Mouse (Mus musculus): ENCODE results near the gene Gnptab. TPM values are rescaled to one million over a fixed set of nuclear protein-coding genes. Genes with fewer than 3 reads are reported as not detected.
"Not testable (repeated sequence)": the region's sequence is repeated elsewhere in the genome, so short reads cannot be mapped to it uniquely, and the experiment has no call there.

The Gnptab gene
- polyA plus RNA-seq, 1 experiment from 2014 or later = 9.5 TPM

- Histone ChIP-seq H3K36me3 (no peaks in the 10 kb centered on the region), H3K4me1 (replicated peaks) (no peaks in the 10 kb centered on the region), H3K27ac (no peak overlapping the region), H3K9me3 (no peaks in the 10 kb centered on the region), H3K27me3 (ENCODE audit: insufficient read depth, poor library complexity, severe bottlenecking) (no peaks in the 10 kb centered on the region), H3K4me3 (no peak overlapping the region)
- WGBS = 84% methylated on average over 6 of the region's 6 CpGs
- no peak for DNase-seq (ENCODE audit: low spot score)
Observed at GRCm38 (mm10) chr10:88451990-88452389, 73.1 kb downstream of the Gnptab start.

DNA sequence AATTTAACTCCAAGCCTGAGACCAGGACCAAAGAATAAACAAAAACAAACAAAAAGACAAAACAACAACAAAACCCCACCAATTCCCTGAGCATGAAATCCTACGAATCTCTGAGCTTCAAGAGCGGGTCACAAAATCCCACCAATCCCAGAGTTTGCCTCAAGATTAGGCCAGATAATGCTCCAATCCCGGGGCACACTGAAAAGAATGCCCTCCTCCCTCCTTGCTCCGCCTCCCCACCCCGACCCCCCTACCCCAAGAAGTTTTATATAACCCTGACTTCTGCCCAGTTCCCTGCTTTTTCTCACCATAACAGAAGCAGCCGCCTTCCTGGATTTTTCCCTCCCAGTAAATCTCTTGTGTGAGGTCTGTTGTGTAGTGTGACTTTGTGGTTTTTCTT, 78.9 kb downstream of the Gnptab start:
- WGBS = 50% methylated on average over 6 of the region's 6 CpGs
- H3K9me3 ChIP-seq = peaks cover 10% of the 10 kb centered on the region; the same call in 1 of the 2 replicates
- no peaks in the 10 kb centered on the region for H3K4me1 ChIP-seq (replicated peaks)
- no peak overlapping the region for H3K27ac ChIP-seq
- H3K4me3 ChIP-seq = no peak overlapping the region
- no peaks in the 10 kb centered on the region for H3K27me3 ChIP-seq (ENCODE audit: insufficient read depth, poor library complexity, severe bottlenecking)
- H3K36me3 ChIP-seq = no peaks in the 10 kb centered on the region
- no peak for DNase-seq (ENCODE audit: low spot score)

DNA sequence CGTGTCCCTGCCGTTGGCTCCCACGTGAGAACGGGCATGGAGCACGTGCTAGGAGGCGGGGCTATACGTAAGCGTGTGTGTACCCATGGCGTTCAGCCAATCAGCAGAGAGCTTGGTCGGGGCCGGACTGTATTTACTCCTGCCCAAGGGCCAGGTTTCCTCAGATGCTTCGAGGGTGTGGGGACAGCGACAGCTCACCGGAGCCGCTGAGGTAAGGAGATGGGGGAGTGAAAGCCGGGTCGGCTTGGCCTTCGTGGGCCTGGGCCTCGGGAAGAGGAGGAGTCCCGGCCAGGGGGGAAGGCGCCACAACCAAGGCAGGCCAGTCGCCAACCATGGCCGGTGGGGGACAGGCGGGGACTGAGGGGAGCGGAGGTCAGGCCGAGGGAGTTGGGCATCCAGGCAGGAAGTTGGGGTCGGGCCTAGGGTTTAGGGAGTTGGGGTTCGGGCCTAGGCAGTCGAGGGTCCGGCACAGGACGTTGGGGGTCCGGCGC, 80.6 kb downstream of the Gnptab start, which contains the start of gene Sycp3:
Gene Sycp3 (plus strand): TSS at position 68 of the 491 bp plus-strand sequence.
- WGBS = 81% methylated on average over 33 of the region's 33 CpGs
- H3K27me3 ChIP-seq (ENCODE audit: insufficient read depth, poor library complexity, severe bottlenecking) = no peaks in the 10 kb centered on the region
- no peak within 1 kb of the TSS for H3K4me3 ChIP-seq
- H3K27ac ChIP-seq = no peak within 1 kb of the TSS
- no peaks in the 10 kb centered on the region for H3K36me3 ChIP-seq
- peaks cover 10% of the 10 kb centered on the region; the same call in 1 of the 2 replicates for H3K9me3 ChIP-seq
- DNase-seq (ENCODE audit: low spot score) = no peak
- H3K4me1 ChIP-seq (replicated peaks) = no peaks in the 10 kb centered on the region

DNA sequence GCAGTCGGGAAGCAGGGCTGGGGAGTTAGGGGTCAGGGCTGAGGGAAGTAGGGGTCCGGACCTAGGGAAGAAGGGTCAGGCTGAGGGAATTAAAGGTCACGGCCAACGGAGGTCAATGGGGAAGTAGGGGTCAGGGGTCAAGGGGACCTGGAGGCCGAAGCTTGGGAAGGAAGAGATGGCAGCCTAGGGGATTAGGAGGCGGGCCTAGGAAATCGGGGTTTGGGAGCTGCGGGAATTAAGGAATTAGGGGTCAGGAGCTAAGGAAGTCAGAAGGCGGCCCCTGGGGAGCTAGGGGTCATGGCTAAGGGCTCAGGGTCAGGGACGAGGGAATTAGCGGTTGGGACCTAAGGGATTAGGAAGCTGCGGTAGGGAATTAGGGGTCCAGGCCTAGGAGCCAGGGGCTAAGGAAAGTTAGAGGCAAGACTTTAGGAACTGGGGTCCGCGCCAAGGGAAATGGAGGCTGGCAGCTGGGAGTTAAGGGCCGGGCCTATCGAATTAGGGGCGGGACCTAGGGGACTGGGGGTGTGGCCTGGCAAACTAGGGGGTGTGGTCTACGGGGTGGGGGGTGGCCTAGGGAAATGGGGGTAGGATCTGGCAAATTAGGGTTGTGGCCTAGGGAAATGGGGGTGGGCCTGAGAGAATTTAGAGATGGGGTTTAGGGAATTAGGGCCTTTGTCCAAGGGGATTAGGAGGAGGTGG, 81.3 kb downstream of the Gnptab start:
- Histone ChIP-seq H3K27ac (no peak overlapping the region), H3K9me3 (peaks cover 10% of the 10 kb centered on the region; the same call in 1 of the 2 replicates), H3K4me1 (replicated peaks) (no peaks in the 10 kb centered on the region), H3K36me3 (no peaks in the 10 kb centered on the region), H3K4me3 (no peak overlapping the region), H3K27me3 (ENCODE audit: insufficient read depth, poor library complexity, severe bottlenecking) (no peaks in the 10 kb centered on the region)
- WGBS = 66% methylated on average over 18 of the region's 18 CpGs
- no peak for DNase-seq (ENCODE audit: low spot score)

DNA sequence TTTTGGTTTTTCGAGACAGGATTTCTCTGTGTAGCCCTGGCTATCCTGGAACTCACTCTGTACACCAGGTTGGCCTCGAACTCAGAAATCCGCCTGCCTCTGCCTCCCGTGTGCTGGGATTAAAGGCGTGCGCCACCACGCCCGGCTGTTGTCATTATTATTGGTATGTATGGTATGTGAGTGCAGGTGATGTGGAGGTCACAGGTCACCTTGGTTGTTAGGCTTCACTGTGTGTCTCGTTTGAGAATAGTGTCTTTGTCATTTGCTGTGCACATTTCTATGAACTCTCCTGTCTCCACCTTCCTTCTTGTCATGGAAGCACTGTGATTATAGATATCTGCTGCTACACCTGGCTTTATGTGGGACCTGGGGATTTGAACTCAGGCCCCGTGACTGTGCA, 103.9 kb downstream of the Gnptab start:
- DNase-seq (ENCODE audit: low spot score); H3K4me3 ChIP-seq; H3K27me3 ChIP-seq (ENCODE audit: insufficient read depth, poor library complexity, severe bottlenecking); H3K27ac ChIP-seq; H3K36me3 ChIP-seq; H3K4me1 ChIP-seq (replicated peaks); H3K9me3 ChIP-seq: not testable (repeated sequence)
- 90% methylated on average over 10 of the region's 10 CpGs for WGBS

DNA sequence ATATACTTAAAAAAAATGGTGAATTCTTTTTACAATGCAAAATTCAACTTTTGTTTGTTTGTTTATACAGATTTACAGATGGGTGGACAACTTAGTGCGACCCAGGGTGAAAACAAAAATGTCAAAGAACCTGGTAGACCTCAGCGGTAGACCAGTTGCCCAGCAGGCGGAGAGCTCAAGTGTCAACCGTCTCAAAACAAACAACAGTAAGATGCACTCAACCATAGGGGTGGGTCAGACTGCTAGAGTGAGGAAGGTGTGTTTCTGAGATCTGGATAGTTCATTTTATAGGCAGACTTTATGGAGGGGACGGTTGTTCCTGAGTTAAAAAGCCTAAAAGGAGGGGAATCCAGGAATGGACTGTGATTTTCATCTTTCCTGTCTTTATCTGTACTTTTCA, 109.7 kb downstream of the Gnptab start:
- 84% methylated on average over 5 of the region's 5 CpGs for WGBS
- H3K27me3 ChIP-seq (ENCODE audit: insufficient read depth, poor library complexity, severe bottlenecking) = no peaks in the 10 kb centered on the region
- DNase-seq (ENCODE audit: low spot score) = no peak
- no peak overlapping the region for H3K27ac ChIP-seq
- peaks cover 3% of the 10 kb centered on the region; the same call in 1 of the 2 replicates for H3K36me3 ChIP-seq
- no peaks in the 10 kb centered on the region for H3K9me3 ChIP-seq
- H3K4me3 ChIP-seq = no peak overlapping the region
- no peaks in the 10 kb centered on the region for H3K4me1 ChIP-seq (replicated peaks)

- no peak overlapping the region for H3K27ac ChIP-seq
- 56% methylated on average over 7 of the region's 7 CpGs for WGBS
- H3K4me3 ChIP-seq = no peak overlapping the region
- H3K9me3 ChIP-seq = no peaks in the 10 kb centered on the region
- H3K4me1 ChIP-seq (replicated peaks) = peaks cover 10% of the 10 kb centered on the region; the same call in 1 of the 2 replicates
- H3K36me3 ChIP-seq = no peaks in the 10 kb centered on the region
- no peaks in the 10 kb centered on the region for H3K27me3 ChIP-seq (ENCODE audit: insufficient read depth, poor library complexity, severe bottlenecking)
- DNase-seq (ENCODE audit: low spot score) = no peak
Observed at GRCm38 (mm10) chr10:88491632-88492031, 112.7 kb downstream of the Gnptab start.

DNA sequence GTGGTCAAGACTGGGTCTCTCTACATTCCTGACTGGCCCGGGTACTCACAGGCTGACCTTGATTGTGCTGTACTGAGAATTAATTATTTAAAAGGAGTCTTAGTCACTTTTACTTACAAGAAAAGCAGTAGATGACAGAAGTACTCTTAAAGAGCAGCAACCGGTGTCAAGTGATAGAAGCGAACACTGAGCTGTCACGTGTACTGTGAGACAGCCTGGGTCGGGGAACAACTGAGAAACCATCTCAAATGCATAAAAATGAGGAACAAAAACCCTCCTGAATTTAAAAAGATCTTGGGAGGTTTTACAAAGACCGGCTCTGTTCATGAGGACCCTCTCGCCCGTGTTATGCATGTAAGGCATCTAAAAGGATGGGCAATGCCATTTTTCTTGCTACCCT, 113.7 kb downstream of the Gnptab start:
- Histone ChIP-seq H3K4me3 (no peak overlapping the region), H3K9me3 (no peaks in the 10 kb centered on the region), H3K36me3 (no peaks in the 10 kb centered on the region), H3K27me3 (ENCODE audit: insufficient read depth, poor library complexity, severe bottlenecking) (no peaks in the 10 kb centered on the region), H3K4me1 (replicated peaks) (peaks cover 17% of the 10 kb centered on the region), H3K27ac (no peak overlapping the region)
- 84% methylated on average over 8 of the region's 8 CpGs for WGBS
- no peak for DNase-seq (ENCODE audit: low spot score)

GRCm38 (mm10) chr10:88494959-88495587, 116.1 kb downstream of the Gnptab start:
- Histone ChIP-seq H3K27me3 (ENCODE audit: insufficient read depth, poor library complexity, severe bottlenecking) (no peaks in the 10 kb centered on the region), H3K4me1 (replicated peaks) (peaks cover 17% of the 10 kb centered on the region), H3K27ac (no peak overlapping the region), H3K36me3 (no peaks in the 10 kb centered on the region), H3K4me3 (no peak overlapping the region), H3K9me3 (no peaks in the 10 kb centered on the region)
- WGBS = 80% methylated on average over 4 of the region's 4 CpGs
- no peak for DNase-seq (ENCODE audit: low spot score)

Other genes with a start within 250 kb of the Gnptab start
- 11.3 and 12.8 TPM in 2 replicates for gene Parpbp, start 232.2 kb upstream of the Gnptab start, polyA plus RNA-seq (2016; fragmentation: Nextera tagmentation; extraction: Ambion mirVana)
- 98.0 and 102 TPM in 2 replicates for gene Nup37, start 232.1 kb upstream of the Gnptab start, polyA plus RNA-seq (2016; fragmentation: Nextera tagmentation; extraction: Ambion mirVana)
- gene Washc3, start 178.0 kb upstream of the Gnptab start, polyA plus RNA-seq (2016; fragmentation: Nextera tagmentation; extraction: Ambion mirVana) = 47.0 and 51.1 TPM in 2 replicates
- gene Dram1, start 52 bp upstream of the Gnptab start, polyA plus RNA-seq (2016; fragmentation: Nextera tagmentation; extraction: Ambion mirVana) = 0.16 and 0.35 TPM in 2 replicates
- not detected in 2 replicates for gene Sycp3, start 80.4 kb downstream of the Gnptab start, polyA plus RNA-seq (2016; fragmentation: Nextera tagmentation; extraction: Ambion mirVana)
- 11.2 and 11.8 TPM in 2 replicates for gene Chpt1, start 124.9 kb downstream of the Gnptab start, polyA plus RNA-seq (2016; fragmentation: Nextera tagmentation; extraction: Ambion mirVana)
- 4.8 and 6.8 TPM in 2 replicates for gene Mybpc1, start 226.0 kb downstream of the Gnptab start, polyA plus RNA-seq (2016; fragmentation: Nextera tagmentation; extraction: Ambion mirVana)

Measured in hindbrain, embryonic 10.5 days (tissue).